ENCODE assay signal across 13 mouse cellular contexts in the genomic region with DNA sequence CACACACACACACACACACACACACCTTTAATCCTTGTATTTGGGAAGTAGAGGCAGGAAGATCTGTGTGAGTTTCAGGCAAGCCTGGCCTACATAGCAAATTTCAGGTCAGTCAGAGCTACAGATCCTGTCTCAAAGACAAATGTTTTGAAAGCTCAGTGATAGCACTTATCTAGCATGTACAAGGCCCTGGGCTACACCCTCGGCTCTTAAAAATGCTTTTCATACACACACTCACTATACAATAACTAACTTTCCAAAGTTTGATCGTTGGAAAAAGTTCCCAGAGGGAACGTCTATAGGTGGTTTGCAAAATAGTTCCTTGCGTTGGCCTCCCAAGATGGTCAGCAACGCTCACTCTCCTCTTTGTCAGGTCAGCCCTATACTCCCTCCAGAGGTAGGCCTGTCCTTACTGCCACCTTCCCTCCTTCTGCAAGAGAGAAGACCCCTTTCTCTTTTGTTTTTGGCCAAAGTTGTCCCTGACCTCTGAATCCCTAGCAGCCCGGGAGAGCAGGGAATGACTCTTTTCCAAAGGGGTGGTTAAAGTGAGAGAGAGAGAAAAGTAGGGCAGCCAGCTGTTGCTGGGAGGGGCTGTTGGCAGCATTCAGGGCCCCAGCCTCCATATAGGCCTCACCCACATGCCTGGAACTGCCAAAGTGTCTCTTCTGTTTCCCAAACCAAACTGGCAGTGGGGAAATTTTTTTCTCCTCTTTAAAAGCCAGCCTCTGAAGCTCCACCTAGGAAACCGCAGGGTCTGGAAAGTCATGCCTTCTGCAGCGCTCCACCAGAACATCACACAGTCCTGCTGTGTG. TPM values are rescaled to one million over a fixed set of nuclear protein-coding genes. Genes with fewer than 3 reads are reported as not detected.
DNase-seq lines count a peak whose midpoint lies in the region; ATAC-seq lines count a peak whose summit lies in the region.
"Had no signal": no experiment of that assay in that cellular context is flagged by ENCODE, and none has a peak within 500 bp of the region (broad histone marks: within the 10 kb centered on the region; RNA-seq: fewer than 3 reads in every experiment).

No protein-coding gene starts in this region.

- WGBS in heart, embryonic 11.5 days (ENCODE audit: insufficient replicate concordance): 67% methylated on average over 8 of the region's 8 CpGs
- 53% methylated on average over 8 of the region's 8 CpGs for WGBS in liver, embryonic 15.5 days (ENCODE audit: insufficient replicate concordance)

- no peak overlapping the region for H3K4me2 ChIP-seq in heart, embryonic 11.5 days
- peak overlapping the region; percentile 3 for H3K4me2 ChIP-seq in liver, embryonic 15.5 days

- no peak overlapping the region for H3K27ac ChIP-seq in heart, embryonic 11.5 days (ENCODE audit: low read depth, low read length)
- peak overlapping the region; percentile 66; the same call in 1 of the 2 replicates for H3K27ac ChIP-seq in liver, embryonic 15.5 days (replicated peaks)

- no peaks in the 10 kb centered on the region for H3K4me1 ChIP-seq in heart, embryonic 11.5 days (ENCODE audit: control insufficient read depth, insufficient read depth, low read length)
- H3K4me1 ChIP-seq in liver, embryonic 15.5 days (replicated peaks): peaks cover 30% of the 10 kb centered on the region

- H3K9me3 ChIP-seq in heart, embryonic 11.5 days (replicated peaks; ENCODE audit: control insufficient read depth, low read length): no peaks in the 10 kb centered on the region
- no peaks in the 10 kb centered on the region for H3K9me3 ChIP-seq in liver, embryonic 15.5 days (replicated peaks)

- no peaks in the 10 kb centered on the region for H3K36me3 ChIP-seq in heart, embryonic 11.5 days (ENCODE audit: control insufficient read depth, insufficient read depth, low read length)
- H3K36me3 ChIP-seq in liver, embryonic 15.5 days (replicated peaks): no peaks in the 10 kb centered on the region

- DNase-seq in heart, adult 11 months: peak; percentile 95
- peak; percentile 79 for DNase-seq in adipocyte (ENCODE audit: low spot score)
- DNase-seq in right cerebral cortex, postnatal 4 days: no peak
- DNase-seq in embryo, embryonic 10 days (ENCODE audit: low spot score): no peak
- DNase-seq: cerebellum, adult 11-12 months; kidney, postnatal 10 days; right cerebral cortex, postnatal 14 days; thymus, postnatal 25 days had no signal

- no peak overlapping the region for H3K4me3 ChIP-seq in heart, embryonic 11.5 days (ENCODE audit: low read depth, low read length)
- no peak overlapping the region for H3K4me3 ChIP-seq in liver, embryonic 15.5 days (replicated peaks)

- no peak for ATAC-seq in heart, embryonic 11.5 days (replicated peaks; ENCODE audit: insufficient number of reproducible peaks, low FRiP score, low TSS enrichment)
- ATAC-seq in erythroid progenitor cell, adult 5-6 weeks (replicated peaks; ENCODE audit: low FRiP score, poor library complexity, severe bottlenecking): peak; percentile 88
- peak; percentile 89 for ATAC-seq in liver, embryonic 15.5 days (ENCODE audit: insufficient read depth)
- ATAC-seq in inflammation-experienced regulatory T-cells, adult 6 months: no peak

- H3K27me3 ChIP-seq in heart, embryonic 11.5 days (ENCODE audit: control insufficient read depth, insufficient read depth, low read length): peaks cover 10% of the 10 kb centered on the region
- H3K27me3 ChIP-seq in liver, embryonic 15.5 days: no peaks in the 10 kb centered on the region

- no peak overlapping the region for H3K9ac ChIP-seq in heart, embryonic 11.5 days (ENCODE audit: low read depth, low read length)
- no peak overlapping the region for H3K9ac ChIP-seq in liver, embryonic 15.5 days

RNA-seq across cellular contexts. Expression of gene Nyx, which starts 29.2 kb away (rescaled TPM):
- 0.06 TPM in 1 of 2 replicates, not detected in the other for polyA plus RNA-seq in heart, embryonic 11.5 days (2014; fragmentation: Nextera tagmentation; extraction: Ambion mirVana)
- not detected in 2 replicates for total RNA-seq in erythroid progenitor cell, adult 5-6 weeks (2015; ENCODE audit: low replicate concordance)
- not detected in 2 replicates for total RNA-seq in erythroid progenitor cell, adult 5-6 weeks (2017; ENCODE audit: low replicate concordance)
- polyA plus RNA-seq in liver, embryonic 15.5 days (2015; fragmentation: Nextera tagmentation; extraction: Ambion mirVana): not detected in 2 replicates
- polyA plus RNA-seq in inflammation-experienced regulatory T-cells, adult 6 months (2017; shearing (Covaris generic)): under 1 TPM in 1 of 3 experiments, not detected in 2; 0.07 TPM
- total RNA-seq: liver, adult 2 months had no signal

Comparison
In these comparisons a context has a peak if more than half of its experiments do, and no peak if none do; other contexts are left out.
1. DNase-seq: peak in heart, adult 11 months (single experiment) and adipocyte (single experiment); none in right cerebral cortex, postnatal 4 days (single experiment) and embryo, embryonic 10 days (single experiment).
2. ATAC-seq: peak in erythroid progenitor cell, adult 5-6 weeks (single experiment) and liver, embryonic 15.5 days (single experiment); none in heart, embryonic 11.5 days (single experiment) and inflammation-experienced regulatory T-cells, adult 6 months (single experiment).